Mouse (Mus musculus) neural tube, embryonic 10.5 days (tissue): ENCODE measurements around the gene Akt1.

ENCODE experiments used
- DNase-seq: peaks from one replicate; pipeline ENCODE4 v3.0.0-alpha.2; 2017; ENCODE audit warnings: low spot score; ENCODE audit errors: extremely low spot score

The Akt1 gene

DNA sequence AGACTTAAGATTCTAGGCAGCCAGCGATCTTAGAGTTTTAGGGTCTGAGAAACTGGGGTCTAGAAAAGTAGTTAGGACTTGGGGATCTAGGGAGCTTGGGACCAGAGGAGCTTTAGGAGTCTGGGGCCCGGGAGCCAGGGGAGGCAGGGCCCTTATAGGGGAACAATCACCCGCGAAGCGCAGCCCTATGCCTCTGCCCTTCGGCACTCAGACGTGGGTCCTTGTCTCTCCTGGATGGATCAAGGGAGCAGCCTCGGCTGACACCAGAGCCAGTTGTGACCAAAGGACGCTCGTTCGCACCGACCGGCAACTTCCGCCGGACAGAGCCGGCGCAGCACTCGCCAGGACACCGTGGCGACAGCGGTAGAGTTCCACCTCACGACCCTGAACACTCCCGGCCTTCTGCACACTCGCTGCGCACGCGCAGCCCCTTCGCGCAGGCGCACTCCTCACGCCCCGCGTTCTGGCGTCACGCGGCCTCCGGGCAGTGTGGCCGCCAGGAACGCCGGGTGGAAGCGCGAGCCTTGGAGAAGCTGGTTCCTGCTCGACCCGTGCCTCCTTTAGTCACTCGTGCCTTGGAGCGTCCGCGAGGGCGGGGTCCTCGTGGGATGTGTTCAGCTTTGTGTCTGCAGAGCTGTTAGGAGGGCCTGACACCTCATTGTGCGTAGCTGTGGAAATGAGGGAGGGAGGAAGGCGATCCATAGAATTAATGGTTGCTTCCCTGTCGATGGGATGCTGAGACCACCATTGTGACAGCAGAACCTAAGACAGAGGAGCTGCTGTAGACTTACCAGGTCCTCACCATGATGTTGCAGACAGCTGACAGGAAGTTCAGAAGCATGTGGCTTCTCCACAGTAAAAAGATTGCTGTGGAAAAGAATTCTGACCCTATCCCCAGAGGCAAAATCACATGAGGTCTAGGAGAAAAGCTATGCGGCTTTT is 18.8 kb upstream of the Akt1 start:
- DNase-seq: peak; percentile 97

DNA sequence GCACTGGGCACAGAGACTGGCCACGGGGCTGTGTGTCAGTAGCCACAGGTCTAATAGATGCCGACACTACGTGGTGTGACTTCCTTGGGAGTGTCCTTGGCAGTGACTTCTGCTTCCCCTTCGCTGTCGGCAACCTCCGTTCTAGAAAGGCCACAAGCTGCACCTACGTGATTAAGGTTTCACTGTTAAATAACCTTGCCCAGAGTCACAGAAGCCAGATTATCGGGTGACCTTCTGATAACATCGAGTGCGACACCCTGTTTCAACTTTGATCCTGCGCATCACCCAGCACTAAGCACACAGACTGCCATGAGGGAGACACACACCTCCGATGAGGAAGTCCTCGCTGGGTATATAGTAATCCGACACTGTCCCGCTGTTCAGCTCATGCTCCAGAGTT is 13.8 kb upstream of the Akt1 start:
- no peak for DNase-seq

DNA sequence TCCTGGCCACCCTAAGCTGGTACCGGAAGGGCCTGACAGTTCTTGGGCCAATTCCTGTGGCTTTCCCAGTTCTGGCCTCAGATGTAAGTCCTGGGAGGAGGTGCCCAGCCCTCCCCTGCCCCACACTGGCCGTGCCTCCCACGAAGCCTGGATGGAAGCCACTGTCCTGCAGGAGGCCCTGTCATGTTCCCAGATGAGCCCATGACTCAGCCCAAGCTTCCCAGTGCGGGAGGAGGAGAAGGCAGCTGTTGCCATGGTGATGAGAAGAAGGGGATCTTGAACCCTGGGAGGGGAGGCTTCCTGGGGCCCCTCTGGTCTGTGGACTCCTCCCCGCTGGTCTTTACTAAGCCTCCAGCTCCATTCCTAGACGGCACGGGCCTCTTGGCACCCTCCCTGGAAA is 8.7 kb upstream of the Akt1 start:
- DNase-seq: no peak

DNA sequence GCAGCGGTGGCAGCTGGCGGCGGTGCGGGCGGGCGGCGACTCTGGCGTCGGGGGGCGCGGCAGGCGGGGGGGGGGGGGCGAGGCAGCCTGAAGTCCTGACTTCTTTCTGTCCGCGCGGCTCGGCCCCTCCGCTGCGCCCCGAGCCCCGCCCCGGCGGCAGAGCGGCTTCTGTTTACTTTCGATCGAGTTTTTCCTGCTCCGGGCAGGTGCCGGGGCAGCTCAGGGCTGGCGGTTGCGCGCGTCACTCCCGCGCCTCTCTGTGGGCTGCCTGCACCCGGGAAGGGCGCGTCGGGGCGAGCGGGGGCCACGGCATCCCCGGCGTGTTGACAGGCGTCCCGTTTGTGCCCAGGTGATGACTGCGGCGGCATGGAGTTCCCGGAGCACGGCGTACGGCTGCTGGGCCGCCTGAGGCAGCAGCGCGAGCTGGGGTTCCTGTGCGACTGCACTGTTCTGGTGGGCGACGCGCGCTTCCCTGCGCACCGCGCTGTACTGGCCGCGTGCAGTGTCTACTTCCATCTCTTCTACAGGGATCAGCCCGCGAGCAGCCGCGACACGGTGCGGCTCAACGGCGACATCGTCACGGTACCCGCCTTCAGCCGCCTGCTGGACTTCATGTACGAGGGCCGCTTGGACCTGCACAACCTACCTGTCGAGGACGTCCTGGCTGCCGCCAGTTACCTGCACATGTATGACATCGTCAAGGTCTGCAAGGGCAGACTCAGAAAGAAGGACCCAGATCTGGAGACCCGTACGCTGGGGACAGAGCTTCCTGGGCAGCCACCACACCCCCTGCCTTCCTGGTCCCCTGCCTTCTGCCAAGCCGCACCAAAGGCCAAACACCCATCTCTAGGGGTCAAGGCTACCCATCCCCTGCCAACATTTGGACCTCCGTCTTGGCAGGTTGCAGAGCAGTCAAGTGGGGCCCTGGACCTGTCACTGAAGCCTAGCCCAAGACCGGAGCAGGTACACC is 4.6 kb upstream of the Akt1 start:
- peak; percentile 66 for DNase-seq

DNA sequence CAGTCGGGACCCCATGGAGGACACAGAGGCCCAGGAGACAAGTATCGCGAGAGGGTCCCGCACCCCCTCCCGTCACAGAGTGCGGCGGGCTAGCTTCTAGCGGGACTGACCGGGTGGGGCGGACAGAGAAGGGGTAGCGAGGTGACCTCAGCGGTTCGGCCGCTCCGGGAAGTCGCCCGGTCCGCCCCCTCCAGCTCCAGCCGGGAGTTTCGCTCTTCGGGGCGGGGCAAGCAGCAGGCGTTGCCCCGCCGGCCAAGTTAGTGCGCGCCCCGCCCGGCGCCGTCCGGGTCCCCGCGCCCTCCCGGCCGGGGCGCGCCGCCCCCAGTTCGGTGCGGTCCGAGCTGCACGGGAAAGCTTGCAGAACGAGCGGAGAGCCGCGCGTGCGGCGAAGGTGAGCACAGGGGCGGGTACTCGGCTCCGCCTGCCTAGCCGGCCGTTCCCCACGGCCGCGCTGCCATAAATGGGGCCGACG is 3.9 kb upstream of the Akt1 start, which contains the start of gene Zbtb42:
TSS of gene Zbtb42 (plus strand) at position 274 of the 472 bp plus-strand sequence.
- peak; percentile 82 for DNase-seq

DNA sequence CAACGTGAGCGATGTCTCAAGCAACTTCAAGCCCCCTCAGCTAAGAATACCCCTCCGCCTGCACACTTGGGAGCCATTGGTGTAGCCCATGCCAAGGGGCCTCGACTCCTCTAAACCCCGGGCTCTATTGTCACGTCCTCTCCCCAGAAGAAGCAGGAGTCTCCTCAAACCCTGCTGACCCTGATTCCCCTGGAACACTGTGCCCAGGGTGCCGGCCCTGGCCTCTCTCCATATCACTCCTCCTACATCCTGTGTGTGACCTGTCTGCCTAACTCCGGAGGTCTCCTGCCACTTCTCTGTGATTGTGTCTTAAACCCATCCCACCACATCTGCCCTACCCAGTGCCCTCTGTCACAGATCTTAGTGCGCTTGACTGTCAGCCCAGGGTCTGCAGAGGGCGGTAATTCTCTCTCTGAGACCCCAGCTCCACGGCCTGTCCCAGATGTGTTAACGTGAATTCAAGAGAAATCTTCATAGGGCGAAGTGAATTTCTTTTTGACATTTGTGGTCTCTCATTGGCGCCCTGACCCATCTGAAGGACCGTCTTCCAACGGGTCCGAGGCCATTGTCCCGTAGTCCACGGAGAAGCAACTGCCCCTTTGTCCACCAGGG is 3.4 kb upstream of the Akt1 start:
- DNase-seq: no peak

DNA sequence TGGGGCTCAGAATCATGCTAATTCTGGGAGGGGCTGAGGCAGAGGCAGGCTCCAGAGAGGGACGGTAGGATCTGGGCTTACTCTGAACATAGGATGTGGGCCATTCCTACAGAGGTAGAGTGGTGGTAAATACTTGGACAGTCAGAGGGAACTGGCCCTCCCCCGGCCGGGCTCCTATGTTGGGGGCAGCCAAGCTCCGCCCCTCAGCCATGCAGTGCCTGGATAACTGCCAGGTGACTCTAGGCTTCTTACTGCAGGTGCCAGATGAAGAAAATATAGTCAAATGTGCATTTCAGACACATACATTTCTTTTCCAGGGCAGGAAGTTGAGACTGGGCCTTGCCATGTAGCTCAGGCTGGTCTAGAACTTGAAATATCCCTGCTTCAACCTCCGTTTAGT is 2.4 kb upstream of the Akt1 start:
- DNase-seq: no peak

DNA sequence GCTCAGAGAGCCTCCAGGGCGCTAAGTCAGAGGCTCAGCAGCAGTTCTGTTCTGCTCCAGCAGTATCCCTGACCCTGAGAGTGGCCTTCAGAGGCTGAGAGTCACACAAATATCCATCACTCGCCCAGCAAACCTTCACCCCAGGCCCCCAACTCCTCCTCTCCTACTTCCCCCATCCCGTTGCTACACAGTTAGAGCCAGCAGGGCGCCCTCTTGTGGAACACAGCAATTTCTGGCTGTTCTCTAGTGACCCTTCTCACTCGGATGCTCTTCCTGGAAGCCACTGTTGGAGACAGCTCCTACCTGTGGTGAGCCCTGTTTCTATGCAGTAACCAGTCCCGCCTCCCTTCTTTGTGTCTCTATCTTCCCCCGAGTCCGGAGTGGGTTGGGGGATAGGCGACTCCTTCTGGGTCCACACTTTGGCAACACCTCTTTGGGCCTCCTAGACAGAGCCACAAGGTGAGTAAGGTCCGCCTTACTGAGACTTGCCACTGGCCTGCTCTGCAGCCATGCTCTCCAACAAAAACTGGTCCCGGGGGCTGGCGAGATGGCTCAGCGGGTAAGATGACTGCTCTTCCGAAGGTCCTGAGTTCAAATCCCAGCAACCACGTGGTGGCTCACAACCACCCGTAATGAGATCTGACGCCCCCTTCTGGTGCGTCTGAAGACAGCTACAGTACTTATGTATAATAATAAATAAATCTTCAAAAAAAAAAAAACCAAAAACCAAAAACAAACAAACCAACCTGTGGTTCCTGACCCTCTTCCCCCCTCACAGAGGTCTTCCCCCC is 756 bp upstream of the Akt1 start:
- DNase-seq: peak; percentile 87

DNA sequence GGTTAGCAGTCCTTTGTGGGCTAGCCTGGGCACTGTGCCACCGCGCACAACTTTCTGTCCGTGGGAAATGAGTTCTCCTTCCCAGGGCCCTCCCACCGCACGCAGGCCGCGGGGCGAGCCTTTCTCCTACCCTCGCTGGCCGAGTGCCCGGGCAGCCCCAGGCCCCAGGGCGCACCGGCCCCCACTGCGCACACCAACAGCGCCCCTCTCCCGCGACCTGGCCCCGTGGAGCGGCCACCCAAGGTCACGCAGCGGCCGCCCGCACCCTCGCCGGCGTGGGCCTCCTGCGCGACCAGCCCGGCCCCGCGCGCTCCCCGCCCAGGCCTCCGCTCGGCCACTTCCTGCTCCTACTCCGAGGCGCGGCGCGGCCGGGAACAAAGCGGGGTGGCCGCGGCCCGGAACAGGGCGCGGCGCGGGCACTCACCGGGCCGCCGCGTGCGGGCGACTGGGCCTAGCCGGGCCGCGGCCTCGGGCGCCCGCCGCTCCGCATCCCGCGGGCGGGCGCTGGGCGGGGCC is 1.1 kb downstream of the Akt1 start:
- peak; percentile 65 for DNase-seq

DNA sequence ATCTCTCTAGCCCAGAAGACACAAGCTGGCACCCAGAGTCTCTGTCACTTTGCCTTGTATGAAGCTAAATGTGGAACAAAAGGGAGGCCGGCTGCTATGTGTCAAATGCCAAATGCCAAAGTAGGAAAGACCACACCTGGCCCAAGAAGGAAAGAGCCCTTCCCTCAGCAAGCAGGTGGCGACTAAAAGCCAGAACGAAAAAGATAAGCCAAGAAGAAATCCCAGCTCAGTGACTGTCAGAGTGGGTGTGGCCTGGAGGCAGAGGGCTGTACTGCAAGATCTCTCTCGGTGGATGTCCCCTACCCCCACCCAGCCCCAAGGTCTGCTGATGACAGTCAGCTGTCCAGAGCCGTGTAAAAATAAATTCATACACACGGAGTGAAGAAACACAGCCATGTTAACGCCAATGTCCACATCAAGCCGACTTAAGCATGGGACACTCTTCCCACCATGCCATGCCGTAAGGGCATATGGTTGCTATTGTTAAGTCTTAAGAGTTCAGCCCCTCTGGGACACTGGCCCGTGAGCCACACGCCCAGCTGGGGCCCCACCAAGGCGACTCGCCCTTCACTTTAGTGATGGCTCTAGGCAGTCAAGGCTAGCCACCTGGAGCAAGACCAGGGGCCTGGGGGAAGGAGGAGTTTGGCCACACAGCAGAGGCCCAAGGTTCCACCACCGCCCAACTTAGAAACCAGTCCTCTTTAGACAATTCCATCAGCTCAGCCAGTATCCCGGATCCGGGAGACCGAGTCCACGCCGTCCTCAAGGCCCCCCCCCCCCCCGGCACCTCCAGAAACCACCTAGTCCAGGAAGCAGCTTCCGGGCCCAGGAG is 1.7 kb downstream of the Akt1 start:
- peak; percentile 64 for DNase-seq

DNA sequence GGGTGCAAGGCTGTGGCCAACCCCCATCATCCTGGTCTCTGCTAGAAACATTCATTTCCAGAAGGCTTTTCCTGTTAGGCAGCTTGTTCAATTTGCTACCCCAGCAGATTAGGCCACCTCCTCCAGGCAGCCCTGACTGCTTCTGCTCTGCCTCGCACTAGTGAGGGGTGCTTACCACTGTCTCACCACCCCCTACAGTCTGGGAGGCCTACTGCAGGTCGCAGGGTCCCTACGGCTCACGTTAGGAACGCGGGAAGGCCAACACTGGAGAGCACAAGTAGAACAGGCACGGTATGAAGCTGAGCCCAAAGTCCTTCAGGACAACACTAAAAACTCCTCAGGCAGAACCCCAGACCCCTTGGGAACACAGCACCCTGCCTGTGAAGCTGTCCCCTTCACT is 2.8 kb downstream of the Akt1 start:
- DNase-seq: no peak

DNA sequence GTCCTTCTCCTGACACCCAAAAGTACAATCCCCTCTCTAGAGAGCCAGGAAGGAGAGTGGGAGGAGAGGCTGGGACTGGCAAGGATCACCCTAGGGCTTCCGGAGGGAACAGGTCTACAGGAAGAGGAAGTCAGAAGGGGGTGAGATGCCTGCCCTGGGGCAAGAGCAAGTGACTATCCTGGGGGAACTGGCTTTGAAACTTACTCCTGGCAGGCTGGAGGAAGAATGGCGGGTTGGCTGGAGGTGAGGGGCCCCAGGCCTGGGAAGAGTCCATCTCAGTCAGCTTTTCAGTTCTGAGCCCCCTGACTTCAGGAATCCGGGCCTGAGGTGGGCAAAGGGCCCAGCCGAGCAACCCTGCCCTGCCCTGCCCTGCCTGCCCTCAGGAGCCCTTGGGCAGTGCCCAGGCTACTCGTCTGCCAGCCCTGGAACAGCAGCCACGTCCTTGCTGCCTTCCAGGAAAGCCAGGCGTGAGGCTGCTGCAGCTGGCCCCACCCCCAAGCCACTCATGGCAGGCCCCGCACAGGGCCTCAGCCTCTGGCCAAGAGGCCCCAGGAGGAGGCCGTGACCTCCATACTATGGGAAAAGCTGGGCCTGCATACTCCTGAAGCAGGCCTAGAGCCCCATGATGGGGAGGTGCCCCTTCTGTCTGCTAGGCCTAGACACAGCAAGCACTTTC is 3.8 kb downstream of the Akt1 start:
- no peak for DNase-seq

DNA sequence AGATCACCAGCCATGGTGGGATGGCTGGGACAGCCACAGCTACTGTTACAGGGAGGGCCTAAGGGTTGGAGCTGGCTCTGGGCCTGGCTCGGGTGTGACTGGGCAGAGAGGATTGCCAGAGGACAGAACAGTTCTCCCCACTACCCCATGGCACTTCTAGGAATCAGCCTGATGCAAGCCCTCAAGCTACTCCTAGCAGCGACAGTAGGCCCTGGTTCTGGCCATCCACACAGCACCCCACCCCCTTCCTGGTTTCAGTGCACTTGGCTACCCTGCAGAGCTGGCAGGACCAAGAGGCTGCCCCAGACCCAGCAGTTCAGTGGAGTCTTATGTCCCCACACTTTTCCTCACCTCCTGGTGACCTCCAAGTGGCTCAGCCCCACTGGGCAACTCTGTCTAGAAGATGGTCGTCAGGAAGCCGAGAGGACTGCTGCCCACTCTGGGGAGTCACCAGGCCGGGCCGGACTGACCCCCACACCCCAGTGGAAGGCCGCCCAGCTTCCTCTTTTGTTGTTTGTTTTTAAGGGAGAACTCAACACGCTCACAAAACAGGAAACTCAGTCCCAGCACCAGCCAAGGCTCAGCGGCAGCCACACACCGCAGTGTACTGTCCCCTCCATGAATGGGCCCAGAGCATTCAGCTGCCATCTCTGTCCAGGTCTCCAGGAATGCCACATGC is 6.9 kb downstream of the Akt1 start:
- no peak for DNase-seq

DNA sequence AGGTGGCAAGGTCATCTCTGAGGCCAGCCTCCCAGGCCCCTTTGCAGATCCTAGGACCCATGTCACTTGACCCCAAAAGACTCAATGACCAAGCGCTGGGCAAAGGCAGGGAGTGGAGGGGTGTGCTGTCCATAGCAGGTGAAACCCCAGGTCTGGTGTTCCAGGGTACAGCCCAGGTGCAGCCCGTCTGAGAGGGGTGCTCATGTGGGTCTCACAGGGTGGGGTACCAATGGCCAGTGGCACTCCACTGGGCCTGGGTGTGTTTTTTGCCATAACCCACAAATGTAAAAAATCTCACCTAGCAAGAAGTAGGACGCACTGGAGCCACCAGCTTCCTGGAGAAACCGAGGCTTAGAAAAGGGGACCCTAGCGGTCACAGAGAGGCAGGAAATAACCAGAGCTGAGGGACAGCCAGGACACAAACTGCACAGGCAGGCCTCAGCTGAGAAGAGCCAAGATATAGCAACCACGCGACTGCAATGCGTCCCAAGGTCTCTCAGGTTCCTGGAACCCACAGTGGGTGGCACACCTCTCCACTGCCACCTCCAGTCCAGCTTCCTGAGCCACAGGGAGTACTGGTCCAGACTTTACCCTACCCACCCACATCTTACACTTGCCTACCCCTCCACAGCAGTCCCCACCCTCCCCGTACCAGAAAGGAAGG is 8.7 kb downstream of the Akt1 start:
- DNase-seq: no peak

DNA sequence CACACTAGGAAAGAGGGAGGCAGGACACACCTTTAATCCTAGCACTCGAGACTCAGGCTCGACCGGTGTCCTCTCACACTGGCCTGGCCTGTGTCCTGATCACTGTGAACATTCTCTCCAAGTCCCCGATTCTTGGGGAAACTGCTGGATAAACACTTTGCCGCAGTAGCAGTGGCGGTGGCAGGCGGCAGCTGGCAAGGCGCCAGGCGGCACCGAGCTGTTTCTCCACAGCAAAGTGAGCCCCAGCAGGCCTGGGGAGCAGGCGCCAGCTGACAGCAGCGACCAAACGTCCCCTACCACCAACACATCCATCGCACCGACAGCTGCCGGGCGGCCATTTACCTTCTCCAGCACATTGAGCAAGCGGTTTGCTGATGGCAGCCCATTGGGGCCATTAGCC is 9.2 kb downstream of the Akt1 start:
- DNase-seq: no peak

DNA sequence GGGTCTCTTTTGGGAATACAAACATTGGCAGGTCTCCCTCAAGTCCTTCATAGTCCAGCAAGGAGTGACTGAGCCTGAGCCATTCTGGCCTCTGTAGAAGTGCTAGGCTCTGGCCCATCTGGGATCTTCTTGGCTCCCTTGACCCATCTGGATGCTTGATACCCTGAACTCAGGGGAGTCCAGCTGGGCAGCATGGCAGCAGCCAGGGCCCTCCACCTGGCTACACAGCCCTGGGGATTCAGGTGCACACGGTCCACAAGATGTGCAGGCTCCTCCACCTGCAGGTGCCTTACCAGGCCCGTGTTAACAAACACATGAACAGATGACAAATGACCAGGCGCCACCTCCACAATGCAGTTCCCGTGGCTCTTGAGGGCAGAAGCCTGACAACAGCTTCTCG is 10.0 kb downstream of the Akt1 start:
- no peak for DNase-seq

DNA sequence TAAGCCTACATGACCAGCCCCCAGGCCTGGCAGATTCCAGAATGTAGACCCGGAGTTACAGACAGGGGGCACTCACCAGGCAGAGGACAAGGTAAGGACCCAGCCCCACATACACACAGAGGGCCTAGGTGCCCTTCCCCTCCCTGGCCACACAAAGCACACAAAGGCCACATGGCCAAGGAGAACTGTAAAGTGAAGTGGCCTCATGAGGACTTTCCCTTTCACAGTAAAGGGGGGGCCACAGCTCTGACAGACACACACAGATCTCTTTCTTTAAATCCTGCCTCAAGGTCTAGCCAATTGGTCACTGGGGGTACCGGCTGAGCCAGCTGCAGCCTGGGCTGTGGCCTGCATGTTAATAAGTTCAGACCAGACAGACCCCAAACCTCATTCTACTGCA is 10.6 kb downstream of the Akt1 start:
- no peak for DNase-seq

DNA sequence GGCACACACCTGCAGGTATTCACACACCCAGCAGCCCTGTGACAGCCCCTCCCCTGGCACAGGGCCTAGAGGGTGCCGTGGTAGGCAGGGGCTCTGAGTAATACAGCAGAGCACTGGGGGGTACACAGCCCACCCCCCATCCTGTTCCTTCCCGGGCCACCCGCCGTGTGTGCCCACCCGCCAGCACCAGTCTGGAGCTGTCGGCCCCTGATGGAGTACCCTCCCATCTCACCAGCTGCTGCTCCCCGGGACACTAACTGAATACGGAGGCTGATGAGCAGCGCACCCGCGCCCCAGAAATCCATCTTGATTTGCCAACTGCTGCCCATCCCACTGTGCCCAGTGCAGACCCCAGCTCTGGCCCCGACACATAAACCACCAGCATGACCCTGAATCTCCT is 11.0 kb downstream of the Akt1 start:
- no peak for DNase-seq
